Mouse (Mus musculus): Measurements from ENCODE around the gene Pnpla7. TPM values are rescaled to one million over a fixed set of nuclear protein-coding genes. Genes with fewer than 3 reads are reported as not detected.

The Pnpla7 gene
- polyA plus RNA-seq, 1 experiment: 20.5 TPM

GRCm38 (mm10) chr2:25055409-25056155, 79.7 kb downstream of the Pnpla7 start:
- H3K27me3 ChIP-seq (ENCODE audit: control insufficient read depth, insufficient read depth, low read length): no peaks in the 10 kb centered on the region
- TF ChIP-seq POLR2A (IDR thresholded peaks at IDR 0.05; ENCODE audit: low read depth, low read length) (no peak), CTCF (IDR thresholded peaks at IDR 0.05; ENCODE audit: extremely low read depth, insufficient read length, insufficient replicate concordance, low read depth, low read length) (no peak)
- H3K4me3 ChIP-seq (ENCODE audit: low read depth, low read length): no peak overlapping the region
- peaks cover 5% of the 10 kb centered on the region; the same call in 1 of the 2 replicates for H3K4me1 ChIP-seq (ENCODE audit: control insufficient read depth, insufficient read depth, insufficient read length, low read length)
- WGBS: 94% methylated on average over 21 of the region's 21 CpGs
- peaks cover 9% of the 10 kb centered on the region; the same call in 1 of the 2 replicates for H3K36me3 ChIP-seq (ENCODE audit: control insufficient read depth, insufficient read depth, low read length)
- no peak overlapping the region for H3K27ac ChIP-seq (ENCODE audit: insufficient read depth, low read depth, low read length)

- WGBS: 91% methylated on average over 7 of the region's 7 CpGs
- no peak for TF ChIP-seq POLR2A (IDR thresholded peaks at IDR 0.05; ENCODE audit: low read depth, low read length)
- no peak for TF ChIP-seq CTCF (IDR thresholded peaks at IDR 0.05; ENCODE audit: extremely low read depth, insufficient read length, insufficient replicate concordance, low read depth, low read length)
- Histone ChIP-seq H3K36me3 (ENCODE audit: control insufficient read depth, insufficient read depth, low read length) (peaks cover 6% of the 10 kb centered on the region; the same call in 1 of the 2 replicates), H3K27me3 (ENCODE audit: control insufficient read depth, insufficient read depth, low read length) (no peaks in the 10 kb centered on the region), H3K27ac (ENCODE audit: insufficient read depth, low read depth, low read length) (no peak overlapping the region), H3K4me3 (ENCODE audit: low read depth, low read length) (no peak overlapping the region), H3K4me1 (ENCODE audit: control insufficient read depth, insufficient read depth, insufficient read length, low read length) (peaks cover 5% of the 10 kb centered on the region; the same call in 1 of the 2 replicates)
Measured at GRCm38 (mm10) chr2:25058926-25059325, 83.1 kb downstream of the Pnpla7 start.

- WGBS: 92% methylated on average over 5 of the region's 5 CpGs
- peaks cover 8% of the 10 kb centered on the region for H3K36me3 ChIP-seq (ENCODE audit: control insufficient read depth, insufficient read depth, low read length)
- TF ChIP-seq POLR2A (IDR thresholded peaks at IDR 0.05; ENCODE audit: low read depth, low read length): no peak
- TF ChIP-seq CTCF (IDR thresholded peaks at IDR 0.05; ENCODE audit: extremely low read depth, insufficient read length, insufficient replicate concordance, low read depth, low read length): no peak
- no peak overlapping the region for H3K4me3 ChIP-seq (ENCODE audit: low read depth, low read length)
- H3K4me1 ChIP-seq (ENCODE audit: control insufficient read depth, insufficient read depth, insufficient read length, low read length): no peaks in the 10 kb centered on the region
- H3K27ac ChIP-seq (ENCODE audit: insufficient read depth, low read depth, low read length): no peak overlapping the region
- H3K27me3 ChIP-seq (ENCODE audit: control insufficient read depth, insufficient read depth, low read length): no peaks in the 10 kb centered on the region
Measured at GRCm38 (mm10) chr2:25063523-25063922, 87.7 kb downstream of the Pnpla7 start.

- TF ChIP-seq CTCF (IDR thresholded peaks at IDR 0.05; ENCODE audit: extremely low read depth, insufficient read length, insufficient replicate concordance, low read depth, low read length): no peak
- no peak for TF ChIP-seq POLR2A (IDR thresholded peaks at IDR 0.05; ENCODE audit: low read depth, low read length)
- 85% methylated on average over 1 of the region's 1 CpGs for WGBS
- Histone ChIP-seq H3K36me3 (ENCODE audit: control insufficient read depth, insufficient read depth, low read length) (peaks cover 8% of the 10 kb centered on the region), H3K27ac (ENCODE audit: insufficient read depth, low read depth, low read length) (no peak overlapping the region), H3K4me1 (ENCODE audit: control insufficient read depth, insufficient read depth, insufficient read length, low read length) (no peaks in the 10 kb centered on the region), H3K27me3 (ENCODE audit: control insufficient read depth, insufficient read depth, low read length) (no peaks in the 10 kb centered on the region), H3K4me3 (ENCODE audit: low read depth, low read length) (no peak overlapping the region)
Measured at GRCm38 (mm10) chr2:25064285-25064684, 88.5 kb downstream of the Pnpla7 start.

GRCm38 (mm10) chr2:25065537-25065936, 89.7 kb downstream of the Pnpla7 start:
- Histone ChIP-seq H3K4me1 (ENCODE audit: control insufficient read depth, insufficient read depth, insufficient read length, low read length) (no peaks in the 10 kb centered on the region), H3K36me3 (ENCODE audit: control insufficient read depth, insufficient read depth, low read length) (peaks cover 4% of the 10 kb centered on the region), H3K27ac (ENCODE audit: insufficient read depth, low read depth, low read length) (no peak overlapping the region), H3K27me3 (ENCODE audit: control insufficient read depth, insufficient read depth, low read length) (no peaks in the 10 kb centered on the region), H3K4me3 (ENCODE audit: low read depth, low read length) (no peak overlapping the region)
- TF ChIP-seq CTCF (IDR thresholded peaks at IDR 0.05; ENCODE audit: extremely low read depth, insufficient read length, insufficient replicate concordance, low read depth, low read length) (no peak), POLR2A (IDR thresholded peaks at IDR 0.05; ENCODE audit: low read depth, low read length) (no peak)

- WGBS: 84% methylated on average over 4 of the region's 4 CpGs
- no peak for TF ChIP-seq CTCF (IDR thresholded peaks at IDR 0.05; ENCODE audit: extremely low read depth, insufficient read length, insufficient replicate concordance, low read depth, low read length)
- no peak for TF ChIP-seq POLR2A (IDR thresholded peaks at IDR 0.05; ENCODE audit: low read depth, low read length)
- no peak overlapping the region for H3K27ac ChIP-seq (ENCODE audit: insufficient read depth, low read depth, low read length)
Measured at GRCm38 (mm10) chr2:25066552-25066951, 90.7 kb downstream of the Pnpla7 start.

GRCm38 (mm10) chr2:25069537-25069936, 93.7 kb downstream of the Pnpla7 start:
- Histone ChIP-seq H3K27me3 (ENCODE audit: control insufficient read depth, insufficient read depth, low read length) (no peaks in the 10 kb centered on the region), H3K4me3 (ENCODE audit: low read depth, low read length) (no peak overlapping the region), H3K27ac (ENCODE audit: insufficient read depth, low read depth, low read length) (no peak overlapping the region), H3K36me3 (ENCODE audit: control insufficient read depth, insufficient read depth, low read length) (peaks cover 8% of the 10 kb centered on the region), H3K4me1 (ENCODE audit: control insufficient read depth, insufficient read depth, insufficient read length, low read length) (no peaks in the 10 kb centered on the region)
- TF ChIP-seq CTCF (IDR thresholded peaks at IDR 0.05; ENCODE audit: extremely low read depth, insufficient read length, insufficient replicate concordance, low read depth, low read length) (no peak), POLR2A (IDR thresholded peaks at IDR 0.05; ENCODE audit: low read depth, low read length) (no peak)
- 39% methylated on average over 4 of the region's 4 CpGs for WGBS

More at GRCm38 (mm10) chr2:25066552-25066951, 90.7 kb downstream of the Pnpla7 start:
- Histone ChIP-seq H3K4me1 (ENCODE audit: control insufficient read depth, insufficient read depth, insufficient read length, low read length) (no peaks in the 10 kb centered on the region), H3K36me3 (ENCODE audit: control insufficient read depth, insufficient read depth, low read length) (peaks cover 7% of the 10 kb centered on the region), H3K4me3 (ENCODE audit: low read depth, low read length) (no peak overlapping the region), H3K27me3 (ENCODE audit: control insufficient read depth, insufficient read depth, low read length) (no peaks in the 10 kb centered on the region)
